Mouse (Mus musculus): ENCODE measurements around the gene Lrig1.

Lrig1 gene

DNA sequence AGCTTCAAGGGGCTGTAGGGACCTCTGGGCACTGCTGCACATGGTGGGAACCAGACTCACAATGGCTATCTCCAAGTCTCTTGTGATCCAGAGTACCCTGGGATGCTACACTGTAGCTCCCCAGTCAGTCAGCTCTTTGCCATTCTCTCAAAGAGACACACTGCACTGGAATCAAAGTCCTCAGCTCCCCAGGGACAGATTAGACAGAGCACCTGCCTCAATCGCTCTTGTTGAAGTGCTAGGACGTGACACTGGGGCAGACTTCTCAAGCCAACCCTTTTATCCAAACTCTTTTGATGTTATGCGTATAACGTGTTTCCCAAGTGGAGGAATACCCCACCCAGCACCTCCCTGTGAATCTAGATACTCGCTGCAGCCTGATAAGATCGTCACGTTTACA is 23.7 kb downstream of the Lrig1 start:
- DNase-seq (ENCODE audit: low read depth), result no peak

DNA sequence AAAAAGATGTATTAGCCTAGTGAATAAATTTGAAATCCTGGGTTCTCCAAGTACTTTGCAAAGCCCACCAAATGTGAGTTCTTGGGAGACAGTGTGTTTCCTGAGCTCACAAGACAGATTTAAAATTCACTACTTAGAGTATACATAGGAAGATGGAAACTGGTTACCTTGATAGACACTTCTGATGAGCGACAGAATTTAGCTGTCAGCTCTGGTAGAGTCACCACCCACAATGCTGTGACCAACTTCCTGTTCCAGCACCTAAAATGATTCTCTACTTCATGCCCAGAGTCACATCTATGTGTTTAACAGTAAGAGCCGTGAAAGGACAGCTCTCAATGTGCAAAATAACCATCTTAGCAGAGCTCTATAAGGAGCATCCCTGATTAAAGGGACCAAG is 27.5 kb downstream of the Lrig1 start:
- peak; percentile 74 for DNase-seq (ENCODE audit: low read depth)

DNA sequence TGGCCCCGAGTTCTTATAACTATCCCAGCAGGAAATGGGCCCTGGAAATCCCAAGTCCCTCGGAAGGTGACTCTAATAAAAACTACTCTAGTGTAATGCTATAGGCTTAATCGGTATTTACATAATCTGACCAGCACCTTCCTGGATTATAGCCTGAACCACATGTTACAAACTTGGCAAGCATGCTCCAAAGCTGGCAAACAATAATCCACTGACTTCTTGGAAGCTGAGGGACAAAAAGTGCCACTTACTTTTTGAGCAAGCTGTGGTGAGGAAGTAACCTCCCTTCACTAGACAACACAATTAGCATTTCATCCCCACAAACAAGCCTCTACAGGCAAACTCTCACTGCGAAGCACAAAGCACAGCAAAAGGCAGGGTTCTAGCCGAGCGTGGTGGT is 30.6 kb downstream of the Lrig1 start:
- DNase-seq (ENCODE audit: low read depth), result no peak

DNA sequence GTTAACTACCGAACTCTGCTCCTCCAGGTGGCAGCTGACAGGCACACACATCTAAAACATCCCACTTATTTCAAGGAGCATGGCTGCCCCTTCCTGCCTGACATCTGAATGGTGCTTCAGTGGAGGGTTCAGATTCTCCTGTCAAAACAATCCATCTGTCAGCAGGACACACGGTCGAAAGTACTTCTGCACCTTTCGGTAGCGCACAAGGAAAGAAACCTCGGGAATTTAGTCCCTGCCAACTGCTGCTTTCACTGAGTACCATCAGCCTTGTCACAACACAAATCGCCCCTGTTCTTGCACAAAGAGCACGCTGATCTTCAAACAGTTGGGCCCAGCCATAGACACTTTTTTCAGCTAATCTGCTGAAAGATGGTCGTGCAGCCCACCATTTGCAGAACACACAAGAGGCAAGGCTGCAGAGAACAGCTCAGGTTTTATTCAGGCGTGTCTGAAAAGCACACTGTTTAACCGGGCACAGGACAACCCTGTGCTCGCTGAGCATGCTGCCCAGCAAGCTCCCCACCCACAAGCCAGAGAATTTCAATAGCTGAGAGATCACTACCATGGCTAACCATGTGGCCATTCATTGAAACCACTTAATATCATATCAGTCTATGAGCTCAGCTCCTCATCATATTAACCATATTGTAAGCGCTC is 31.6 kb downstream of the Lrig1 start:
- no peak for DNase-seq (ENCODE audit: low read depth)

DNA sequence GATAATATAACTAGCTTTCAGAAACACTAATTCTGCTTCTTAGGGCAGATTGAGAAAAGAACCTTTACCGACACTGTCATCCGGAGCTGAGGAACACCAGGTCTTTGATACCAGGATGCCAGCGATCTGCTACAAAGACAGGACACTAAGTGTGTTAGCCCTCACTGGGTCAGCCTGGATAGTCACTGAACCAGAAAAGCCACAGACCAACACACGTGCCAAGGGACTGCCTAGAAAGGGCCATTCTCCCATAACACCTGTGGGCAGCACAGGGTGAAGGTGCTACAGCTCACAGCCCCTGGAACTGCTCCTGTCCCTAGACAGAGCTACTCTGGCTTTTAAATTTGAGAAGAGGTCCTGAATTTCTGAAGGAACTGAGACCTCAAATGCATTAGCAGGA is 32.8 kb downstream of the Lrig1 start:
- no peak for DNase-seq (ENCODE audit: low read depth)

DNA sequence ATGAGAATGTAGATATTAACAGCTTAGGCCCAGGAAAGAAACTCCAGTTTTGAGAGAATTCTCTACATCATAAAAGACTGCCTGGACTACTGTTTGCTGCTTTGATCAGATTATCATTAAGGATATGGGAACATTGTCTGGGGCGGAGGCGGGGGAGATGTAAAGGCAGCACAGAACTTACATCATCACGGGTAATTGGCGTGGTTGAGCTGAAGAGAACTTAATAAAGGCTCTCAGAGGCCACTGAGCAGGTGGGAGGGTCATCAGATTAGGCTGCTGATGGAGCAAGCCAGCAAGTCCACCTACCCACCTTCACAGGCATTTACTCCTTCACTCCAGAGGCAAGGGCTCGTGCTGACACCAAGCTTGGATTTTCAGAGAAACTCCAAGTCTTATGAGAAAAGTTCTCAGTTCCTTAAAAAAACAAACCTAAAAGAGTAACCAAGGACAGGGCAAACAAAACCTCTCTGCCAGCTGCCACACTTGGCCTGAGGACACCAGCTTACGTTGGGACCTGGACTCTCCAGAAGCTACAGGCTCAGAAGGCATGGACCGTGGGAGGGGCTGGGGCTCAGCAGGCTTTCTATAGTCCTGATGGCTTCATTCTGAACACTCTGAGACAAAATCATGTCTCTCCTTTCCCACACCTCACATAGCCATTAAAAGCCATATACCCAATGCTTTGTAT is 33.4 kb downstream of the Lrig1 start:
- DNase-seq (ENCODE audit: low read depth), result no peak

DNA sequence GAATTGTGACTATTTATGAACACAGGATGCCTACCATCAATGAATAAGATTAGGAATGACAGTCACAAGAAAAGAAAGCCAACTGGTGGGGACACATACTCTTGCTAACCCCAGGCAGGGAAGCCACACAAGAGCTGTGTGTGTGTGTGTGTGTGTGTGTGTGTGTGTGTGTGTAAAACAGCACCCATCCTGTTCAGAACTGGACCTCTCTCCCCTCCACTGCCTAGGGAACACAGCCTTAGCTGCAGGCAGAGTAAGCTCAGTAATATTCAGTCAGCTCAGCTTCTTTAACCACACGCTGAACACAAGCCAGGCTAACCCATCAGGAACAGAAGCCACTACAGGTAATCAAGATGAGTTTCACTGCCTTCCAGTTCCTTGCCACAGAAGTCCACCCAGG is 34.3 kb downstream of the Lrig1 start:
- no peak for DNase-seq (ENCODE audit: low read depth)

DNA sequence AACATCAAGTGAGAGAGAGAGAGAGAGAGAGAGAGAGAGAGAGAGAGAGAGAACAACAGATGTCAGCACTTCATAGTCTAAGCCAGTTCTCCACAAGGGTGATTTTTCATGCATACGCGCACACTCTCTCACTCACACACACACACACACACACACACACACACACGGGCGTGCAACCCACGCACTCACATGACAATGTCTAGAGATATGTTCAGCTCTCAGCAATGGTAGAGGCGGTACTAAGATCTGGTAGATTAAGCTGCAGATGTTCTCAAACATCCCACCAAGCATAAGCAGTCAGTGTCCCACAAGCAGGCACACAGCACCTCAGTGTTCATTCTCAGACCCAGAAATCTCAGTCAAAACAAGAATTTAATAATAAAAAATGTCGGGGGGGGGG is 34.7 kb downstream of the Lrig1 start:
- peak; percentile 78 for DNase-seq (ENCODE audit: low read depth)

DNA sequence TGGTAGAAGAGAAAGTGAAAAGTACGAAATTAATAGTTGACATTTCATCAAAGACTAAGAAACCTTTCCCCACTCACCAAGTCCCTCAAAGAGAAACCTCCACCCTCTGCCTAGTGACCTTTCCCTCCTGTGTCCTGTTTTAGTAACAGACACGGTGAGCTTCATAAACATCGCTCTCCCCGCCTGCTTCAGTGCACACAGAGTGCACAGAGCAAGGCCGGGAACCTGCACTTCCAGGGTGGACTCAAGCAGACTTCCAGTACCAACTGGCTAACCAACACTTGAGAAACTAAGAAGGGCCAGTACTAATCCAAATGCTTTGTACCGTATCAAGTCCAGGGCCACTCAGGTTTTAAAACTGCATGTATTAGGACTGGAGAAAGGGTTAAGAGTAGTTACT is 36.0 kb downstream of the Lrig1 start:
- no peak for DNase-seq (ENCODE audit: low read depth)

DNA sequence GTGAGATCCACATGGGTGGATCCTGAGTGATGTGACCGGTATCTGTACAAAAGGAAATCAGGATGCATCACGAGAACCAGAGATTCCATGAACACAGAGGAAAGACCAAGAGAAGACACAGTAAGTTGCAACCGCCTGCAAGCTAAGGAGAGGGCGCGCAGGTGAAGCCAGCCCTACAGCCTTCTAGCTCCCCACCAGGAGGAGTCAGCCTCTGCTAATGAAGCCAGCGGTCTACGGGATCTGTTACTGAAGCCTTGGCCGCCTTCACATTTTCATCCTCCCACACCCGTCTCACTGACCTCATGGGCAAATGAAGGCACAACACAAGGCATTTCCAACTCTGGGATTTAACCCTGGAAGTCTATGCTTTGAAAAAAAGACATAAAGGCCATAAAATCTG is 38.0 kb downstream of the Lrig1 start:
- no peak for DNase-seq (ENCODE audit: low read depth)

DNA sequence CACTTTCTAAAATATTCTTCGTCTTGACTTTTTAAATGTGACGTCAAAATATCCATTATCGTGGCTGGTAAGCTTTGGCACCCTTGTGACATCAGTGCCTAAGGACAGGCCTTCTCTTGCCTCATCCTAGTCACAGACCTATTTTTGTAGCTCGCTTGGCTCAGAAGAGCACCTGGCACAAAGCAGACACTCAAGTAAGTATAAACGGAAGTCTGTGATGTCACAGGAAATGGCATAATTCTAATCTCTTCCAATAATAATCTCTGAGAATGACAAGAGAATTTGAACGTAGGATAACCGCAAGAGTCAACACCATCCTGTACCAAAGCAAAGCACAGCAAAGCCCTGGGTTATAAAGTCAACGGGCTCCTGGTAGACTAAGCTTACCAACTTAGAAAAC is 38.6 kb downstream of the Lrig1 start:
- DNase-seq (ENCODE audit: low read depth), result peak; percentile 85

DNA sequence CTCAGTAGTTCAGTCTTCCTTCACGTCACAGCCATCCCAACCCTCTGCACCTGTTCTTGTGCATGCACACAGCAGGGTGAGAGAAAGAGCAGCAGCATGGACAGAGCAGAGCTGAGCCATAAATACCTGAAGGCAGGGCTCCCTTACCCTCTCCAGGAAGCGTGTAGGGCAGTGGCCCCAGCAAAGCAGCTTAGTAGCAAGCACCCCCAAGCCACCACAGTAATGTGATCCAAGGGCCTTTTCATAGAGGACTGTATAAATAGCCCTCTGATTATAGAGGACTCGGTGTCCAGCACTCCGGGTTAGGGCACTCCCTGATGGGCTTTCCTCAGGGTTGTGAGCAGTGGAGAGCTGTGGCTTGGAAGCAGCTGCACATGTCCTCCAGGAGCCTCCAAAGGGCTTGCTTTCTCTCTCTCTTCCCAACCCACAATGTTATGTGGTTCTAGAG is 40.0 kb downstream of the Lrig1 start:
- DNase-seq (ENCODE audit: low read depth), result no peak

DNA sequence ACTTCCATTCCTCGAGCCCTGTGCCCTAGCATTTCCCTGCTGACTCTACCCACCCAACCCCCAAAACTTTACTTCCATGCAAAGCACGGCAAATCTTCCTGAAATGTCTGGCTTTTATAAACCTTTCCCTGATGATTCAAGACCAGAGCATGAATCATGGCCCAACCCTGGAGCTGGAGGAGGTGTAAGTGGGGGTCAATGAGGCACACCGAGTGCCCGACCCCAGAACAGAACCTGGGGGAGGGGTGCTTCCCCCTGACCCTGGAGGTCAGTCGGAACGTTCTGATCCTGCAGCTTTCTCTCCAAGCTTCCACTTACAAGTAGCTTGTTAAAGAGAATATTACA is 41.9 kb downstream of the Lrig1 start:
- DNase-seq (ENCODE audit: low read depth), result no peak

DNA sequence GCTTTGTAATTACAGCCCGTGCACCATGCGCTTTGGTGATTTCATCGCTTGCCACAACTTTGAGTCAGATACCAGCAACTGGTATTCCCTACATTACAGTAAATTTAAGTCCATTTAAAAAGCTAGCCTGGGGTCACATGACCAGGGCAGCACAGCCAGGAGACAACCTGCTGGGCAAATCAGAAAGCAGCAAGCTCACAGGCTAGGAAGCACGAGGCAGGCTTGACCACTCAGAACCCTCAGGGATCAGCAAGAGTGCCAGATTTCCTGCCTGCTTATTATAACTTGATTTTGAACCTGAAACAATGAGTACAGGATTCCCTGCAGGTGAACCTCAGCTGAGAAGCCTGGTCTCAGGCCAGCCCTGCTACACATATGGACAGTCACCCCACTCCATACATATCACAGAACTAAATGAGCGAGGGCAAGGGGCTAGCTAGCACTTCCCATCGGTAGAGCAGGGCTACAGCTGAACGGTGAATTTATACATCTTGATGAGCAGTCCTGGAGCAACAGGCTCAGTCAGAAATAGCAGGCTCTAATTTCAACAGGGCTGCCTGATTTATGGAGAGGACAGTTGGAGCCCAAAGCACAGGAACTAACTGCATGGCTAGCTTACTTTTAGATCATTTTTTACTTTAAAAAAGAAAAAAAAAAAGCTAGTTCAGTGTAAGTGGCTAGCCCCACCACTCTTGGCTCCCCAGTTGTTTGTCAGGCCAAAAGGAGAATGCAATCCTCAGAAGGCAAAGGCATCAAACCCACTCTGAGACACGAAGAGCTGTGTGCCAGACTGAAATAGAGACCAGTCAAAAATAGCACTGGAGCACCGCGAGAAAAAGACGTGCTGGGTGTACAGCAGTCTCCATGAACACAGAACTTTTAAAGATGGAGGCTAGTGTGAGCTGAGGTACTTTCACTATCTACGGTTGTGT is 42.5 kb downstream of the Lrig1 start:
- DNase-seq (ENCODE audit: low read depth), result no peak

DNA sequence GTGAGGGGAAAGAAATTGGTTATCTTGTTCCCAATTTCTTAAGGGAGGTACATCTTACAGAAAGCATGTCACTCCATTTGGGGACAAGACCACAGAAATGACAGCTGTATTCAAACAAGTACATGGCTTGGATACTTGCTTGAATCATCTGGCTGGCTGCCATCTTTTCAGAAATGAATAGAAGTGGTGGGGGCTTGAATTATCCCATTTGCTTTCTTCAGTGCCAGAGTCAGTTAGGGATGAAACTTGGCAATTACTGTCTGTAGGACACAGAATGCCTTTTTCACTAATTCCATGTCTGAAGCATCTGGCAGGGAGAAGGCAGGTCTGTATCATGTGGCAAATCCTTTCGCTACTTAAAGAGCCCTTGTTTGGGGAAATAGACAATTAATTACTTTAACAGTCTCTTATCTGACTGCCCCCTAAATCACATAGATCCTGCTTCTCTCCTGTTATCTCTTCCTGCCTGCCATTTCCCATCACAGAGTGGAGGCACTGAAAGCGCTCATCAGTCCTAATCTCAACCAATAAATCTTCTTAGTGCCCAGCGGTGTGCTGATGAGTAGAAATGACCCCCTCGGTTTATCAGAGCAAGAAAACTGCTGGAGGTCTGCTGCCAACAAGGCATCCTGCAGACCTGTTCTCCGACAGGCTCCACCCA is 44.0 kb downstream of the Lrig1 start:
- no peak for DNase-seq (ENCODE audit: low read depth)

DNA sequence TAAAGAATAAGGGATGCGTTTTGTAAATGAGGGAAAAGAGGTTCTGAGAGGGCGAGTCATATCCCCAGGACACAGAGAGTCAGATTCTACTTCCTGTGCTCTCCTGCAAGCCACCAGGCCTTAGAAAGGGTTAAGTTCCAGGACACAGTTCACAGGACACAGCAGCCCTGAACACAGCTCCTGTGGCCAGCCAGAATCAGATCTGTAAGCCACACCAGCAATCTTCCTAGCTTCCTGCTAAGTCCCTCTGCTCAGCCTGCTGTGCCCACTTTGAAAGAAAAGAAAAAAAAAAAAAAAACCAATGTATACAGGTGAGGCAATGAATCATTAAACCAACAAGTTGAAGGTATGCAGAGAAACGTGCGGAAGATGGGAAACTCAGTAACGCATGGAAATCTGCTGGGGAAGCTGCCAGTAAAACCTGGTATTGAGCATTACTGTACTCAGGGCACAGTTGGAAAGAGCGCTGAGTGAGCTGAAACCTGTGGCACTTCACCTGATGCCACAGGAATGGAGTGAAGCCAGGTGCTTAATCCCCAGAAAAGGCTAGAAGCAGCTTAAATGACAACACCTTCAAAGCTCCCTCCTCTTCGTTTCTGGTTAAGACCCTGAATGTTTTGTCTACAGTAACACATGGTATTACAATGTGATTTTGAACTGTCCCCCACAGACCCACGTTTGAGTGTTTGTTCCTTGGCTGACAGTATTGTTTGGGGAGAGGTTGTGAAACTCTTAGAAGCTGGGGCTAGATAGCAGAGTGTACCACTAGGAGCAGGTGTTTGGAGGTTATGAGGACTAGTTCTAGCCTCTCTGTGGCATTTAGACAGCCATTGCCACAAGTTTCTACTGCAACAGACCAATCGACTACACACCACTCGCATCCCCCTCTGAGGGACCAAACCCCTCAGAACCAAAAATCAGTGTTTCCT is 46.3 kb downstream of the Lrig1 start:
- no peak for DNase-seq (ENCODE audit: low read depth)

DNA sequence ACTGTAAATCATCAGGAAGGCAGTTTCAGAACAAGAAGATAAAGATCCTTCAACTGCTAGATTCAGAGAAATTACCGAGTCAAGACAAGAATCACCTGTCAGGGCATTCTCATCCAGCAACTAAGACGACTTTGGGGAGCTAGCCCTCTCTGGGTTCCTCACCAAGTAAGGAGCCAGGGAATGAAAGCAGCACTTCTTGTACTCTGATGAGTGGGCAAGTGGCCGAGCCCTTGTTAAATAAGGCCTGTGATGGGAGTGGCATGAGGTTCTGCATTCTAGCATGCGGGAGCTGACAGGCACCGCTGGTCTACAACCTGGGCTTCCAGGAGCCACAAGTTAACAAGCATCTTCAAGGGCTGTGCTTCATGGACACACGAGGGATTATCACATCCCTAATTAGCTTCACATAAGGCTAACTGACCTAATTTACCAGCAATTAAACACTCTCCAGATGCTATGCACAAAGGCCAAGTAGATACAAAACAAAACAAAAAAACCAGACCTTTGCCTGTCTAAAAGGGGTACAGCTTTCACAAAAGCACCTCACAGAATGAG is 47.2 kb downstream of the Lrig1 start:
- no peak for DNase-seq (ENCODE audit: low read depth)

DNA sequence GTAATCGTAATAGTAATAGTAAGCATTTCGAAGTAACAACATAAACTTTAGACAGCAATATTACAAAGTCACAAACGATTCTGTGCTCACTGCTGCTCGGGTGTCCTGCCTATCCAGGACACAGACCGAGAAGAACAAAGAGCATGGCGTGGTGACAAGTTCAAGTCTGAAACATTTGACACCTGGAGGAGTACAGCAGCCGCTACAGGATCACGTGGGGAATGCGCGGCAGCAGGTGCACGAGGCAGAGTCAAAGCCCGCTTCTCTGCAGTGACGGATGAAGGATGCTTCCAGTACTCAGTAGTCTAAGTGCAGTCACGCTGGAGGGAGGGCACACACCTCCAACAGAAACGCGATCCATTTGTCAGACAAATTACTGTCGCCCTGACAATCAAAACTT is 48.4 kb downstream of the Lrig1 start:
- DNase-seq (ENCODE audit: low read depth), result no peak

DNA sequence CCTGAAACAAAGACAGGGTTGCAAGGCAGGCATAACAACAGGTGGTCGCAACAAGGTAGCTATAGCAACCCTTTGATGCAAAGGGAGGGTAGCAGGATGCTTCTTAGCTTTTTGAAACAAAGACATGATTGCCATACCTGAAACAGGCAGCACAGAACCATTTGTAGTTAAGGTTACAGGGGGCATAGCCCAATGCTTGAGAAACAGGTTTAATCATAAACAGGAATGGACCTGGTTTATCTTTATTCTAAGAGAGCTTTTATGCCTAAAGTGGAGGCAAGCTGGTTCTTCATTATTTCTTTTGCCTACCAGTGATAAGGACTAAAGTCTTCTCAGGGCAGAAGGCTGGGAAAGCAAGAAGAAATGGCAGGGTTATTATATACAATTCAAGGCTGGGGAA is 50.3 kb downstream of the Lrig1 start:
- no peak for DNase-seq (ENCODE audit: low read depth)

DNA sequence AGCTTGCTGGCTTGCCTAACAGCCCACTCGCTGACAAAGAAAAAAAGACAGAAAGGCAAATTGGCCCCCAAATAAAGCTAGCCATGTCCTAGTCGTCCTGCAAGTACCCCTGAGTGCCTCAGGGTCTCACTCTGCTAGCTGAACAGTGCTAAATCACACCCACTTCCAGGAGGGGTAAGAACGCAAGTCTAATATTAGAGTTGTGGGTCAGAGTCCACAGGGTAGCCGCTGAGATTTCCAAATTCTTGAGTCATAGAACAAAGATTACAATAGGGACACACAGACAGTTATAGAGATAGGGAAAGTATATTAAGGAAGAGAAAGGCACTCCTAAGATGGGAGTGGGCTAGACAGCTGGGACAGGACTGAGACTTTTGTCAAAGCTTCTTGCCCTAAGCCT is 51.5 kb downstream of the Lrig1 start:
- no peak for DNase-seq (ENCODE audit: low read depth)
